11 mouse cellular contexts compared by ENCODE assay signal in genomic region chr2:180276851-180277259, GRCm38 (mm10). TPM values are rescaled to one million over a fixed set of nuclear protein-coding genes. Genes with fewer than 3 reads are reported as not detected.
DNase-seq lines count a peak whose midpoint lies in the region; ATAC-seq lines count a peak whose summit lies in the region.
"Had no signal": no experiment of that assay in that cellular context is flagged by ENCODE, and none has a peak within 500 bp of the region (broad histone marks: within the 10 kb centered on the region; RNA-seq: fewer than 3 reads in every experiment).

No protein-coding gene starts in this region.

- H3K27ac ChIP-seq in forebrain, embryonic 13.5 days: no peak overlapping the region
- H3K27ac ChIP-seq: neural tube, embryonic 13.5 days had no signal

- 23% methylated on average over 8 of the region's 8 CpGs for WGBS in large intestine, adult 2 months
- WGBS in forebrain, embryonic 13.5 days: 79% methylated on average over 8 of the region's 8 CpGs

- H3K27me3 ChIP-seq in megakaryocyte, embryonic 14.5 days (replicated peaks): peaks cover 22% of the 10 kb centered on the region
- 0 out of 2 replicates have a peak, but pooled peaks cover 10% of the 10 kb centered on the region for H3K27me3 ChIP-seq in forebrain, embryonic 13.5 days

- no peaks in the 10 kb centered on the region for H3K36me3 ChIP-seq in megakaryocyte, embryonic 14.5 days (replicated peaks; ENCODE audit: low read length)
- no peaks in the 10 kb centered on the region for H3K36me3 ChIP-seq in forebrain, embryonic 13.5 days (ENCODE audit: poor library complexity, severe bottlenecking)
- H3K36me3 ChIP-seq: neural tube, embryonic 13.5 days had no signal

- intact Hi-C loops in heart, postnatal 10 days (cut with DNase I): no loop called here

- no peaks in the 10 kb centered on the region for H3K9me3 ChIP-seq in megakaryocyte, embryonic 14.5 days
- no peaks in the 10 kb centered on the region for H3K9me3 ChIP-seq in forebrain, embryonic 13.5 days (replicated peaks)
- H3K9me3 ChIP-seq: neural tube, embryonic 13.5 days had no signal

- H3K9ac ChIP-seq in forebrain, embryonic 13.5 days: no peak overlapping the region
- H3K9ac ChIP-seq: neural tube, embryonic 13.5 days had no signal

- H3K4me1 ChIP-seq in megakaryocyte, embryonic 14.5 days: peaks cover 64% of the 10 kb centered on the region
- H3K4me1 ChIP-seq in forebrain, embryonic 13.5 days: peaks cover 19% of the 10 kb centered on the region

- peak; percentile 50 for ATAC-seq in CD4-positive, CD25-positive, alpha-beta regulatory T cell, adult 4 months
- no peak for ATAC-seq in forebrain, embryonic 13.5 days

- H3K4me3 ChIP-seq in megakaryocyte, embryonic 14.5 days (replicated peaks): peak overlapping the region; percentile 91
- H3K4me3 ChIP-seq in forebrain, embryonic 13.5 days: no peak overlapping the region
- H3K4me3 ChIP-seq: neural tube, embryonic 13.5 days had no signal

- peak; percentile 94 for DNase-seq in heart, adult 11 months
- no peak for DNase-seq in heart, postnatal 10 days
- peak; percentile 73 for DNase-seq in large intestine, adult 2 months (ENCODE audit: low read depth, low spot score)
- no peak for DNase-seq in ovary, postnatal 10 days (ENCODE audit: low spot score)
- DNase-seq in layer of hippocampus, postnatal 36 days: no peak
- DNase-seq: cerebellum, adult 11 months had no signal

- no peak overlapping the region for H3K4me2 ChIP-seq in forebrain, embryonic 13.5 days
- H3K4me2 ChIP-seq: neural tube, embryonic 13.5 days had no signal

RNA-seq across cellular contexts. Expression of gene Cables2, which starts 3.6 kb away (rescaled TPM):
- 10 to 100 TPM; 16.5 to 16.7 TPM for total RNA-seq in heart, postnatal 10 days (2021)
- 1 to 10 TPM; 5.2 to 8.1 TPM for polyA plus RNA-seq in CD4-positive, CD25-positive, alpha-beta regulatory T cell, adult 4 months (2017; shearing (Covaris generic))
- polyA plus RNA-seq in large intestine, adult 2 months (2012; rRNA removed): 30.4 and 33.1 TPM in 2 replicates
- polyA plus RNA-seq in megakaryocyte, embryonic 14.5 days (2012; ENCODE audit: insufficient read depth, low replicate concordance): 8.4 and 46.3 TPM in 2 replicates
- 11.0 and 12.7 TPM in 2 replicates for polyA plus RNA-seq in forebrain, embryonic 13.5 days (2015; fragmentation: Nextera tagmentation; extraction: Ambion mirVana)
- 10 to 100 TPM; 29.9 to 32.1 TPM for total RNA-seq in layer of hippocampus, postnatal 36 days (2021)

RNA-seq across cellular contexts. Expression of gene Rbbp8nl, which starts 12.8 kb away (rescaled TPM):
- total RNA-seq in heart, postnatal 10 days (2021): not detected
- polyA plus RNA-seq in CD4-positive, CD25-positive, alpha-beta regulatory T cell, adult 4 months (2017; shearing (Covaris generic)): not detected
- 1.5 TPM in 2 replicates for polyA plus RNA-seq in large intestine, adult 2 months (2012; rRNA removed)
- 0.96 TPM in 1 of 2 replicates, not detected in the other for polyA plus RNA-seq in megakaryocyte, embryonic 14.5 days (2012; ENCODE audit: insufficient read depth, low replicate concordance)
- polyA plus RNA-seq in forebrain, embryonic 13.5 days (2015; fragmentation: Nextera tagmentation; extraction: Ambion mirVana): not detected in 2 replicates
- not detected for total RNA-seq in layer of hippocampus, postnatal 36 days (2021)
- total RNA-seq: layer of hippocampus, postnatal 25 days had no signal
- polyA plus RNA-seq: neural tube, embryonic 13.5 days had no signal

RNA-seq across cellular contexts. Expression of gene Rps21, which starts 19.7 kb away (rescaled TPM):
- 100 to 1,000 TPM; 575 to 597 TPM for total RNA-seq in heart, postnatal 10 days (2021)
- 1,000 to 10,000 TPM in 1 of 2 experiments, 100 to 1,000 TPM in 1; 875 to 1,561 TPM for polyA plus RNA-seq in CD4-positive, CD25-positive, alpha-beta regulatory T cell, adult 4 months (2017; shearing (Covaris generic))
- 2,944 and 3,068 TPM in 2 replicates for polyA plus RNA-seq in large intestine, adult 2 months (2012; rRNA removed)
- 99.7 and 1,213 TPM in 2 replicates for polyA plus RNA-seq in megakaryocyte, embryonic 14.5 days (2012; ENCODE audit: insufficient read depth, low replicate concordance)
- 483 and 550 TPM in 2 replicates for polyA plus RNA-seq in forebrain, embryonic 13.5 days (2015; fragmentation: Nextera tagmentation; extraction: Ambion mirVana)
- 100 to 1,000 TPM; 665 to 743 TPM for total RNA-seq in layer of hippocampus, postnatal 36 days (2021)

RNA-seq across cellular contexts. Expression of gene Lama5, which starts 51.2 kb away (rescaled TPM):
- total RNA-seq in heart, postnatal 10 days (2021): 10 to 100 TPM; 44.6 to 46.5 TPM
- 1 to 10 TPM in 1 of 2 experiments, under 1 TPM in 1; 0.30 to 1.4 TPM for polyA plus RNA-seq in CD4-positive, CD25-positive, alpha-beta regulatory T cell, adult 4 months (2017; shearing (Covaris generic))
- polyA plus RNA-seq in large intestine, adult 2 months (2012; rRNA removed): 29.5 and 32.7 TPM in 2 replicates
- 0.23 and 3.4 TPM in 2 replicates for polyA plus RNA-seq in megakaryocyte, embryonic 14.5 days (2012; ENCODE audit: insufficient read depth, low replicate concordance)
- 3.4 and 5.0 TPM in 2 replicates for polyA plus RNA-seq in forebrain, embryonic 13.5 days (2015; fragmentation: Nextera tagmentation; extraction: Ambion mirVana)
- 10 to 100 TPM in 1 of 2 experiments, 1 to 10 TPM in 1; 6.5 to 11.0 TPM for total RNA-seq in layer of hippocampus, postnatal 36 days (2021)

RNA-seq across cellular contexts. Expression of gene Gata5, which starts 57.6 kb away (rescaled TPM):
- total RNA-seq in heart, postnatal 10 days (2021): 1 to 10 TPM; 1.0 to 1.2 TPM
- not detected for polyA plus RNA-seq in CD4-positive, CD25-positive, alpha-beta regulatory T cell, adult 4 months (2017; shearing (Covaris generic))
- polyA plus RNA-seq in large intestine, adult 2 months (2012; rRNA removed): 47.8 and 62.6 TPM in 2 replicates
- not detected in 2 replicates for polyA plus RNA-seq in megakaryocyte, embryonic 14.5 days (2012; ENCODE audit: insufficient read depth, low replicate concordance)
- not detected in 2 replicates for polyA plus RNA-seq in forebrain, embryonic 13.5 days (2015; fragmentation: Nextera tagmentation; extraction: Ambion mirVana)
- total RNA-seq in layer of hippocampus, postnatal 36 days (2021): not detected
- total RNA-seq: layer of hippocampus, postnatal 25 days had no signal

Comparison
In these comparisons a context has a peak if more than half of its experiments do, and no peak if none do; other contexts are left out.
1. DNase-seq: peak in heart, adult 11 months (single experiment) and large intestine, adult 2 months (single experiment); none in heart, postnatal 10 days (0 of 2), ovary, postnatal 10 days (single experiment) and layer of hippocampus, postnatal 36 days (0 of 2).